9 mouse cellular contexts compared by ENCODE assay signal in the genomic region with DNA sequence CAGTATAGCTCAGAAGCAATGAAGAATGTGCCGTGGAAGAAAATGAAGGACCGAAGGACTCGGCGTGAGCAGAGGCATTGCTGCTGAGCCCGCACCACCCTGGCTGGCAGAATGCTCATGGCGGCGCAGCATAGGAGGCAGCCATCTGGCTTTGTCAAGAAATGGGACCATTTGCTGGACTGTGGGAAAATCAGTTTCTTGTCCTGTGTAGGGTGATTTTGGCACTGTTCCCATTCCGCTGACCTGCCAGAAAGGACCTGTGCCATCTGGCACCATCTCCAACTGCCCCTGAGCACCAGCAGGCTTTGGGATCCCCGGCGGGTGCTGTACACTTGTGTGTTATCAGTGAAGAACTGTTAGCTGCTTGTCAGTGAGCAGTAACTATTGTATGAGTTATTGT. TPM values are rescaled to one million over a fixed set of nuclear protein-coding genes. Genes with fewer than 3 reads are reported as not detected.
DNase-seq lines count a peak whose midpoint lies in the region; ATAC-seq and TF ChIP-seq lines count a peak whose summit lies in the region.
"Had no signal": no experiment of that assay in that cellular context is flagged by ENCODE, and none has a peak within 500 bp of the region (broad histone marks: within the 10 kb centered on the region; RNA-seq: fewer than 3 reads in every experiment).

No protein-coding gene starts in this region.

- H3K27ac ChIP-seq in lung, embryonic 14.5 days (ENCODE audit: low read depth): peak overlapping the region; percentile 81; the same call in 1 of the 2 replicates
- peak overlapping the region; percentile 71 for H3K27ac ChIP-seq in hindbrain, embryonic 15.5 days (replicated peaks)
- peak overlapping the region; percentile 67 for H3K27ac ChIP-seq in liver, embryonic 16.5 days (ENCODE audit: low read length)

- no peaks in the 10 kb centered on the region for H3K27me3 ChIP-seq in lung, embryonic 14.5 days (ENCODE audit: insufficient read depth, low read length)
- no peaks in the 10 kb centered on the region for H3K27me3 ChIP-seq in hindbrain, embryonic 15.5 days
- H3K27me3 ChIP-seq in liver, embryonic 16.5 days (ENCODE audit: control insufficient read depth, insufficient read depth, low read depth, low read length): no peaks in the 10 kb centered on the region
- H3K27me3 ChIP-seq: megakaryocyte, embryonic 14.5 days had no signal

- ATAC-seq in lung, embryonic 14.5 days (ENCODE audit: insufficient read depth): no peak
- ATAC-seq in hindbrain, embryonic 15.5 days (ENCODE audit: low FRiP score, low read depth): peak; percentile 77
- no peak for ATAC-seq in liver, embryonic 16.5 days (ENCODE audit: low read depth)

- H3K4me3 ChIP-seq in lung, embryonic 14.5 days (ENCODE audit: low read depth, low read length): no peak overlapping the region
- no peak overlapping the region for H3K4me3 ChIP-seq in hindbrain, embryonic 15.5 days
- H3K4me3 ChIP-seq in liver, embryonic 16.5 days (ENCODE audit: low read depth, low read length): no peak overlapping the region
- H3K4me3 ChIP-seq: megakaryocyte, embryonic 14.5 days had no signal

- no peak for DNase-seq in lung, embryonic 14.5 days
- DNase-seq in lung, postnatal 25 days (ENCODE audit: low spot score): no peak
- peak; percentile 96 for DNase-seq in cerebellum, adult 9-10 months
- no peak for DNase-seq in spleen, postnatal 10 days (ENCODE audit: low spot score in 2 of 2)
- no peak for DNase-seq in thymus, postnatal 14 days
- DNase-seq in embryo, embryonic 9.5 days (ENCODE audit: extremely low spot score): no peak

- no peak overlapping the region for H3K4me2 ChIP-seq in lung, embryonic 14.5 days
- no peak overlapping the region for H3K4me2 ChIP-seq in hindbrain, embryonic 15.5 days
- no peak overlapping the region for H3K4me2 ChIP-seq in liver, embryonic 16.5 days (ENCODE audit: low read depth, low read length)

- peaks cover 2% of the 10 kb centered on the region; the same call in 1 of the 2 replicates for H3K4me1 ChIP-seq in lung, embryonic 14.5 days (ENCODE audit: insufficient read depth)
- H3K4me1 ChIP-seq in hindbrain, embryonic 15.5 days (replicated peaks): peaks cover 18% of the 10 kb centered on the region
- peaks cover 4% of the 10 kb centered on the region for H3K4me1 ChIP-seq in liver, embryonic 16.5 days (ENCODE audit: control insufficient read depth, low read depth, low read length)

- peaks cover 36% of the 10 kb centered on the region for H3K36me3 ChIP-seq in lung, embryonic 14.5 days (ENCODE audit: insufficient read depth)
- H3K36me3 ChIP-seq in hindbrain, embryonic 15.5 days: peaks cover 8% of the 10 kb centered on the region
- peaks cover 2% of the 10 kb centered on the region; the same call in 1 of the 2 replicates for H3K36me3 ChIP-seq in liver, embryonic 16.5 days (ENCODE audit: control insufficient read depth, insufficient read depth)

- no peaks in the 10 kb centered on the region for H3K9me3 ChIP-seq in lung, embryonic 14.5 days (ENCODE audit: low read depth, low read length)
- H3K9me3 ChIP-seq in hindbrain, embryonic 15.5 days: no peaks in the 10 kb centered on the region
- no peaks in the 10 kb centered on the region for H3K9me3 ChIP-seq in liver, embryonic 16.5 days (replicated peaks; ENCODE audit: control insufficient read depth, low read length)

- 78% methylated on average over 10 of the region's 10 CpGs for WGBS in lung, embryonic 14.5 days
- 53% methylated on average over 10 of the region's 10 CpGs for WGBS in hindbrain, embryonic 15.5 days
- WGBS in liver, embryonic 16.5 days (ENCODE audit: insufficient replicate concordance): 85% methylated on average over 10 of the region's 10 CpGs

- no peak overlapping the region for H3K9ac ChIP-seq in lung, embryonic 14.5 days
- no peak overlapping the region for H3K9ac ChIP-seq in hindbrain, embryonic 15.5 days
- no peak overlapping the region for H3K9ac ChIP-seq in liver, embryonic 16.5 days (ENCODE audit: low read depth, low read length)

- no peak for TF ChIP-seq CTCF in lung, embryonic 14.5 days (IDR thresholded peaks at IDR 0.05; ENCODE audit: low read depth)

RNA-seq across cellular contexts. Expression of a gene that starts 52.8 kb away (rescaled TPM):
- polyA plus RNA-seq in lung, embryonic 14.5 days (2014; fragmentation: Nextera tagmentation; extraction: Ambion mirVana): 29.0 and 29.1 TPM in 2 replicates
- 18.1 and 18.9 TPM in 2 replicates for polyA plus RNA-seq in hindbrain, embryonic 15.5 days (2015; fragmentation: Nextera tagmentation; extraction: Ambion mirVana)
- polyA plus RNA-seq in liver, embryonic 16.5 days (2015; fragmentation: Nextera tagmentation; extraction: Ambion mirVana): 3.5 and 4.4 TPM in 2 replicates

RNA-seq across cellular contexts. Expression of a gene that starts 55.6 kb away (rescaled TPM):
- polyA plus RNA-seq in lung, embryonic 14.5 days (2014; fragmentation: Nextera tagmentation; extraction: Ambion mirVana): 116 and 117 TPM in 2 replicates
- polyA plus RNA-seq in hindbrain, embryonic 15.5 days (2015; fragmentation: Nextera tagmentation; extraction: Ambion mirVana): 93.3 and 93.9 TPM in 2 replicates
- polyA plus RNA-seq in liver, embryonic 16.5 days (2015; fragmentation: Nextera tagmentation; extraction: Ambion mirVana): 25.0 and 27.4 TPM in 2 replicates
